Mouse (Mus musculus): ENCODE results near the gene Pigo. TPM values are rescaled to one million over a fixed set of nuclear protein-coding genes. Genes with fewer than 3 reads are reported as not detected.
A peak's percentile ranks its signal among the peaks of the same experiment; 100 is the strongest.
"Not testable (repeated sequence)": the region's sequence is repeated elsewhere in the genome, so short reads cannot be mapped to it uniquely, and the experiment has no call there.

The Pigo gene
- total RNA-seq, 2 experiments from 2014 or later: 31.4 to 32.3 TPM

GRCm38 (mm10) chr4:43010161-43011038, 15.2 kb downstream of the Pigo start, which contains the start of gene Fancg:
TSS of gene Fancg (minus strand) at chr4:43010506.
- intact Hi-C loops (cut with DNase I): no loop called here
- peak; percentile 63 to 82 for DNase-seq (ENCODE audit: low spot score in 2 of 2)

GRCm38 (mm10) chr4:43005765-43006164, 19.9 kb downstream of the Pigo start:
- peak in 1 of 2 experiments; percentile 53 for DNase-seq (ENCODE audit: low spot score in 2 of 2)
- intact Hi-C loops (cut with DNase I): no loop called here

- DNase-seq (ENCODE audit: low spot score in 2 of 2): no peak
- intact Hi-C loops (cut with DNase I): no loop called here
Measured at GRCm38 (mm10) chr4:43004951-43005350, 20.7 kb downstream of the Pigo start.

GRCm38 (mm10) chr4:43002756-43003439, 22.7 kb downstream of the Pigo start:
- DNase-seq (ENCODE audit: low spot score in 2 of 2): peak in 1 of 2 experiments; percentile 35
- intact Hi-C loops (cut with DNase I): no loop called here

GRCm38 (mm10) chr4:43001272-43001671, 24.3 kb downstream of the Pigo start:
- no peak for DNase-seq (ENCODE audit: low spot score in 2 of 2)
- intact Hi-C loops (cut with DNase I): no loop called here

GRCm38 (mm10) chr4:43000141-43000986, 25.3 kb downstream of the Pigo start, which contains the start of gene Vcp:
TSS of gene Vcp (minus strand) at chr4:43000507.
- DNase-seq (ENCODE audit: low spot score in 2 of 2): peak; percentile 99 to 100
- intact Hi-C loops (cut with DNase I): not testable (repeated sequence)

GRCm38 (mm10) chr4:42999451-43000140, 26.0 kb downstream of the Pigo start:
- DNase-seq (ENCODE audit: low spot score in 2 of 2): peak; percentile 55 to 63
- intact Hi-C loops (cut with DNase I): no loop called here

GRCm38 (mm10) chr4:42998022-42998421, 27.6 kb downstream of the Pigo start:
- intact Hi-C loops (cut with DNase I): no loop called here
- no peak for DNase-seq (ENCODE audit: low spot score in 2 of 2)

GRCm38 (mm10) chr4:42988296-42988695, 37.3 kb downstream of the Pigo start:
- intact Hi-C loops (cut with DNase I): no loop called here
- DNase-seq (ENCODE audit: low spot score in 2 of 2): no peak

- intact Hi-C loops (cut with DNase I); DNase-seq (ENCODE audit: low spot score in 2 of 2): not testable (repeated sequence)
Measured at GRCm38 (mm10) chr4:42980467-42980866, 45.2 kb downstream of the Pigo start.

GRCm38 (mm10) chr4:42978062-42978461, 47.6 kb downstream of the Pigo start:
- intact Hi-C loops (cut with DNase I): no loop called here

GRCm38 (mm10) chr4:42973868-42974267, 51.8 kb downstream of the Pigo start:
- no peak for DNase-seq (ENCODE audit: low spot score in 2 of 2)
- intact Hi-C loops (cut with DNase I): no loop called here

More at GRCm38 (mm10) chr4:42978062-42978461, 47.6 kb downstream of the Pigo start:
- DNase-seq (ENCODE audit: low spot score in 2 of 2): no peak

- no peak for DNase-seq (ENCODE audit: low spot score in 2 of 2)
- intact Hi-C loops (cut with DNase I): no loop called here
Measured at GRCm38 (mm10) chr4:42972952-42973351, 52.7 kb downstream of the Pigo start.

- intact Hi-C loops (cut with DNase I): no loop called here
- DNase-seq (ENCODE audit: low spot score in 2 of 2): no peak
Measured at GRCm38 (mm10) chr4:42969304-42969703, 56.3 kb downstream of the Pigo start, which contains the start of gene 1700022I11Rik. TSS of gene 1700022I11Rik (plus strand) at chr4:42969604.

Other genes with a start within 250 kb of the Pigo start
- under 1 TPM; 0.18 to 0.27 TPM for gene Fam205a1, start 171.9 kb downstream of the Pigo start, total RNA-seq (2021)
- 1 to 10 TPM; 2.3 to 2.7 TPM for gene Gm12394, start 169.0 kb downstream of the Pigo start, total RNA-seq (2021)
- gene Fam205c, start 151.6 kb downstream of the Pigo start, total RNA-seq (2021): 1 to 10 TPM; 1.9 to 2.4 TPM
- gene Phf24, start 109.2 kb downstream of the Pigo start, total RNA-seq (2021): 100 to 1,000 TPM; 328 to 359 TPM
- gene Dnajb5, start 76.0 kb downstream of the Pigo start, total RNA-seq (2021): 100 to 1,000 TPM; 225 to 284 TPM
- gene 1700022I11Rik, start 56.2 kb downstream of the Pigo start, total RNA-seq (2021): not detected
- 100 to 1,000 TPM; 223 to 226 TPM for gene Vcp, start 25.3 kb downstream of the Pigo start, total RNA-seq (2021)
- 10 to 100 TPM in 1 of 2 experiments, 1 to 10 TPM in 1; 10.0 to 11.3 TPM for gene Fancg, start 15.3 kb downstream of the Pigo start, total RNA-seq (2021)
- 100 to 1,000 TPM; 107 to 108 TPM for gene Stoml2, start 5.9 kb upstream of the Pigo start, total RNA-seq (2021)
- 10 to 100 TPM; 29.2 to 37.3 TPM for gene Fam214b, start 20.4 kb upstream of the Pigo start, total RNA-seq (2021)
- gene Unc13b, start 33.1 kb upstream of the Pigo start, total RNA-seq (2021): 10 to 100 TPM; 55.7 to 60.5 TPM
- under 1 TPM; 0.22 to 0.53 TPM for gene Atp8b5, start 241.3 kb upstream of the Pigo start, total RNA-seq (2021)

All from left cerebral cortex, postnatal 14 days (tissue).